Mouse (Mus musculus) bone marrow, adult 2 months (tissue): ENCODE data around the gene Slc7a15.

Source experiments
- CTCF ChIP-seq: fragments of 200-500 bp; IDR thresholded peaks from 2 replicates; pipeline ENCODE4 v1.5.1; 2011; ENCODE audit warnings: low read length, control low read depth; ENCODE audit not compliant: control insufficient read depth, insufficient read depth
- POLR2A ChIP-seq: fragments of 200-500 bp; IDR thresholded peaks from 2 replicates; pipeline ENCODE4 v1.6.1; 2011; ENCODE audit warnings: low read depth, mild to moderate bottlenecking, control low read depth, low read length, borderline replicate concordance; ENCODE audit not compliant: control insufficient read depth

GRCm38 (mm10) chr12:8619827-8620677 lies 21.2 kb upstream of the Slc7a15 start:
- TF ChIP-seq CTCF (no peak), POLR2A (no peak)
